Mouse (Mus musculus) lung, postnatal 0 days (tissue): ENCODE measurements around the gene Auh. TPM values are rescaled to one million over a fixed set of nuclear protein-coding genes. Genes with fewer than 3 reads are reported as not detected.

Experiments
- ATAC-seq: fragments of 200-750 bp; cut with Nextera tagmentation; 2 replicates; pipeline ENCODE4 v1.8.0; 2017; ENCODE audit warnings: moderate library complexity
- DNase-seq: peaks from one replicate; pipeline ENCODE4 v3.0.0-alpha.2; 2016; ENCODE audit warnings: low spot score
- H3K27ac ChIP-seq: fragments of 300-500 bp; sonication (generic); 2 replicates; pipeline ENCODE4 v1.5.1; 2014; ENCODE audit warnings: antibody characterized with exemption, mild to moderate bottlenecking, low read length, mixed read lengths
- H3K27me3 ChIP-seq: fragments of 300-500 bp; sonication (generic); replicated peaks from 2 replicates; pipeline ENCODE4 v1.6.1; 2014; ENCODE audit warnings: low read length, mixed read lengths; ENCODE audit not compliant: insufficient read depth
- H3K36me3 ChIP-seq: fragments of 300-500 bp; sonication (generic); 2 replicates; pipeline ENCODE4 v1.6.1; 2014; ENCODE audit warnings: low read length, mixed read lengths; ENCODE audit not compliant: insufficient read depth
- H3K4me1 ChIP-seq: fragments of 300-500 bp; sonication (generic); 2 replicates; pipeline ENCODE4 v1.6.1; 2014; ENCODE audit warnings: antibody characterized with exemption, low read depth, low read length, mixed read lengths; ENCODE audit not compliant: insufficient read depth
- H3K4me2 ChIP-seq: fragments of 300-500 bp; sonication (generic); replicated peaks from 2 replicates; pipeline ENCODE4 v1.6.1; 2014; ENCODE audit warnings: low read depth, mild to moderate bottlenecking, low read length, moderate library complexity, mixed read lengths
- H3K4me3 ChIP-seq: fragments of 300-500 bp; sonication (generic); 2 replicates; pipeline ENCODE4 v1.5.1; 2014; ENCODE audit warnings: low read depth, low read length
- H3K9ac ChIP-seq: fragments of 300-500 bp; sonication (generic); replicated peaks from 2 replicates; pipeline ENCODE4 v1.6.1; 2014; ENCODE audit warnings: low read depth, mild to moderate bottlenecking
- H3K9me3 ChIP-seq: fragments of 300-500 bp; sonication (generic); 2 replicates; pipeline ENCODE4 v1.6.1; 2016; ENCODE audit warnings: low read length, mixed read lengths
- CTCF ChIP-seq: IDR thresholded peaks from 2 replicates; pipeline ENCODE4 v1.5.1; 2016; ENCODE audit warnings: antibody characterized with exemption, mild to moderate bottlenecking
- EP300 ChIP-seq: IDR thresholded peaks from 2 replicates; pipeline ENCODE4 v1.6.1; 2016; ENCODE audit warnings: antibody characterized with exemption, mild to moderate bottlenecking, control low read depth
- WGBS: fragments of 180-500 bp; shearing (Covaris S2); extraction: QIAGEN DNeasy Blood & Tissue Kit; methylation state at CpG from one replicate; pipeline ENCODE4 v1.1.7; 2014; 5-methylcytosine and 5-hydroxymethylcytosine counted together
- polyA plus RNA-seq: library from polyadenylated mRNA; unstranded; fragments of >200 nt; fragmentation: Nextera tagmentation; extraction: Ambion mirVana; gene quantifications from 2 replicates; pipeline ENCODE4 v1.2.1, GENCODE M21; 2015

Auh gene
- polyA plus RNA-seq, 1 experiment from 2014 or later, result 43.3 TPM

DNA sequence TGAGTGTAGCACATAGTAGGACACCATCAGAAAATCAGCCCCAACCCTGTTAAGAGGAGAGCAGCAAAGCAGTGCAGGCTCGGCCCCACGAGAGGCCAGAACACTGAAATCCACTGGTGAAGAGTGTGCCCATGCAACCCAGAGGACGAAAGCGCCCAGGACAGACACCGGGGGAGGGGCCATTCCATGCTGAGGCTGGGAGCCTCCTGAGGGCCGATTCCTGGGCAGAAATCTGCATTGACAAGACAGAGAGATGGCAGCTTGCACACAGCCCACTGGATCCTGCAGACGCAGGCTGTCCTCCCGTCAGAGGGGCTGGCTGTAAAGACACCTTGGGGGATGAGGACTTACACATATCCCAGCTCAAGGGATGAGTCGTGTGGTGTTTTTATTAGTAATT, 104.7 kb downstream of the Auh start:
- H3K36me3 ChIP-seq, result no peaks in the 10 kb centered on the region
- H3K4me3 ChIP-seq, result no peak overlapping the region
- no peaks in the 10 kb centered on the region for H3K27me3 ChIP-seq
- H3K4me1 ChIP-seq, result peaks cover 21% of the 10 kb centered on the region; the same call in 1 of the 2 replicates
- ATAC-seq (no peak), DNase-seq (no peak)
- no peak overlapping the region for H3K4me2 ChIP-seq
- no peak overlapping the region for H3K27ac ChIP-seq
- TF ChIP-seq CTCF, result no peak
- no peak for TF ChIP-seq EP300
- H3K9ac ChIP-seq, result no peak overlapping the region
- no peaks in the 10 kb centered on the region for H3K9me3 ChIP-seq
- 75% methylated on average over 9 of the region's 9 CpGs for WGBS

DNA sequence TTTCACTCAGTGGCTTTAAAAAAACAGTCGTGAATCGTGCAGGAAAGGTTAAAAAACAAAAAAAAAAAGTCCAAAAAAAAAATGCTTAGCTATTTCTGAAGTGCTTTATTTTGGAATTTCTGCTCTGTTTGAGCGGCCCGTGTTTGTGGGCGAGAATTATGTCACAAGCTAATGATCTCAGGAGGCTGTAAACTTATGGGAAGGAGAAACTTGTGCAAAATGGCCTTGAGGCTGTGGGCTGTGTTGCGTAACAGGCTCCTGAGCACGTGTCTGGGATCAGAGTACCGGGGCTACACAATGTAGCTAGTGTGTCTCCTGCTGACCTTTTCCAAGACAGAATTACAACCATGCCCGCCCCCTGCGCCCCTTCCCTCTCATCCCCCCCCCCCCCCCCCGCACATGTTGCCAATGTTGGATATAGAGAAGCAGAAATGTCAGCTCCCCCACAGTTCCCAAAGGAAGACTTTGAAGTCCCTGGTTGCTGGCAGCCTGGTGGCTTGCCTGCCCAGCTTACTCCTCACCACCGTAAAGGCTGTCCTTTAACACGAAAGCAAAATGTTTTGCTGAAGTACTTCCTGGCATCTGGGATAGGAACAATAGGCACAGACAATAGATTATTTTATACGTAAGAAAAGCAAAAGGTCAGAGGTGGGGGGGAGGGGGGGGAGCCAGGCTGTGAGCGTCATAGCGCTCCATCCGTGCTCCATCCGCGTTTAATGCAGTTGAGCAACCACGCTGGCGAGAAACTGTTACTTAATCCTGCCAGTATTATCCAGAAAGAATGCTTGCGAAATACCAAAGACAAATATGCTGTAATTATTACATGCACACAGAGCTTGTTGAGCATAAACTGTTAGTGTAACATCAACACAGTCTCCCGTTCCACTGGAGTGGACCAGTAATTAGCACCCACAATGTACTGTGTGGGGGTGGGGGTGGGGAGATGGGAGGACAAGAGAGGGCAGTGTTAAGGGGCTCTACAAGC, 107.0 kb downstream of the Auh start:
- Histone ChIP-seq H3K9ac (no peak overlapping the region), H3K27ac (peak overlapping the region; percentile 85), H3K4me3 (no peak overlapping the region), H3K9me3 (no peaks in the 10 kb centered on the region), H3K36me3 (no peaks in the 10 kb centered on the region), H3K4me2 (0 out of 2 replicates have a peak overlapping the region, but pooled peaks have one; percentile 1), H3K4me1 (peaks cover 30% of the 10 kb centered on the region; the same call in 1 of the 2 replicates), H3K27me3 (no peaks in the 10 kb centered on the region)
- 5% methylated on average over 22 of the region's 23 CpGs for WGBS
- ATAC-seq, result peak; percentile 81
- DNase-seq, result peak; percentile 98
- TF ChIP-seq CTCF (no peak), EP300 (peak; percentile 95)

DNA sequence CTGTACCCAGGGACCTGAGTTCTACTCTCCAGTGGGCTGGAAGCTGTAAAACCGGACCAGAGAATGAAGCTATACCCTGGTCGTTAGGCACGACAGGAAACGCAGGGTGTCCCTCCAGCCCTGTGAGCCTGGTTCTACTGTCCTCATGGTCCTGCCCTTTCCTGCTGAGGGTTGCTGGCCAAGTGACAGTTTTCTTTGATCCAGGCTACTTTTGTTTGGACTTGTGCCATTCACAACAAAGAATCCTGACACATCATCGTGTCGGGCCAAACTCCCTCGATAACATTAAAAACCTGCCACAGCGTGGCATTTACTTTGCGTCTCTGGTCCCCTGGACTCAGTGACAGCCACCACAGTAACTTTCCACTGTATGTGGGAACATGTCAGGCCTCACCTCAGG, 107.9 kb downstream of the Auh start:
- Histone ChIP-seq H3K9ac (no peak overlapping the region), H3K4me1 (peaks cover 30% of the 10 kb centered on the region; the same call in 1 of the 2 replicates)
- peak; percentile 77 for DNase-seq

DNA sequence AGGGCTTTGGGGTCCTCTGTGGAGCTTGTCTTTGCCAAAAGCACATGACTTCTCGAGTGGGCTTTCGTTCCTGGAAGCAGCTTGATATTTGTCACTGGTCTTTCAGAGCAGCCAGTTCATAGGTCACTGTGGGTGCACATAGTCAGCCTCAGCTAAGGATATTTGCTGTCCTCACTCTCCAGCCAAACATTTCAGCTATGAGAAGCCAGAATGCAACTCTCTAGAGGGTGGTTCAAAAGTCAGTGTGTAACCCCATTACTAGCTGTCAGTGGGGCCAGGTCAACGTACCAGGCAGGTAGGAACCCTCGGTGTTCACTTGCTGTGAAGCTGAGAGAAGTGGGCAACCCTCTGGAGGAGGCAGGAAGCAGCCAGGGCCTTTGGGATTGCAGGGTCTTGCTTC, 109.6 kb downstream of the Auh start:
- Histone ChIP-seq H3K9ac (no peak overlapping the region), H3K27me3 (no peaks in the 10 kb centered on the region), H3K9me3 (no peaks in the 10 kb centered on the region), H3K4me1 (peaks cover 30% of the 10 kb centered on the region; the same call in 1 of the 2 replicates), H3K4me3 (no peak overlapping the region), H3K27ac (no peak overlapping the region), H3K4me2 (no peak overlapping the region), H3K36me3 (no peaks in the 10 kb centered on the region)
- WGBS, result 44% methylated on average over 4 of the region's 4 CpGs
- TF ChIP-seq EP300 (no peak), CTCF (no peak)
- ATAC-seq, result no peak
- DNase-seq, result no peak

More for the DNA sequence above, 107.9 kb downstream of the Auh start:
- 18% methylated on average over 9 of the region's 9 CpGs for WGBS
- H3K27me3 ChIP-seq, result no peaks in the 10 kb centered on the region
- no peak overlapping the region for H3K4me2 ChIP-seq
- ATAC-seq, result peak; percentile 25
- TF ChIP-seq EP300 (no peak), CTCF (no peak)
- H3K9me3 ChIP-seq, result no peaks in the 10 kb centered on the region
- H3K4me3 ChIP-seq, result no peak overlapping the region
- H3K27ac ChIP-seq, result peak overlapping the region; percentile 85
- H3K36me3 ChIP-seq, result no peaks in the 10 kb centered on the region

DNA sequence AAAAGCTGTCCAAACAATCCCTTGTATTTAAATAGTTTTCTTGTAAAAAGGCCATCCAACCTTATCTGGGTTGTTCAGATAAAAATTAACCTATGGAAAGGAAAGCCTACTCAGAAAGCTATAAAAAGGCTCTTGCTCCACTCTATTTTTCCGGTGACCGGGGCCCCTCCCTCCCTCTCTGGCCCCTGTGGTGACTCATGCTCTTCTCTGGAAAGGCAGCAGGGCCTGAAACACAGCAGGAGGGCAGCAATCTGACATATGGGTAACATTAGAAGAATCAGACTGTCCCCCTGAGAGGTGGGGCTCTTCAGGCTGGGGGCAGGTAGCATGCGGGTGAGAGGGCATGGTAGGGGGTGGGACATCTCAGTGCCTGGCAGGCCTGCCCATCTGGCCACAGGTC, 110.7 kb downstream of the Auh start:
- Histone ChIP-seq H3K36me3 (no peaks in the 10 kb centered on the region), H3K9me3 (no peaks in the 10 kb centered on the region), H3K4me2 (no peak overlapping the region), H3K4me1 (peaks cover 30% of the 10 kb centered on the region; the same call in 1 of the 2 replicates), H3K27ac (peak overlapping the region; percentile 69), H3K27me3 (no peaks in the 10 kb centered on the region), H3K4me3 (no peak overlapping the region), H3K9ac (no peak overlapping the region)
- TF ChIP-seq CTCF, result no peak
- TF ChIP-seq EP300, result peak; percentile 74
- 11% methylated on average over 3 of the region's 3 CpGs for WGBS
- ATAC-seq (peak; percentile 57), DNase-seq (peak; percentile 96)

DNA sequence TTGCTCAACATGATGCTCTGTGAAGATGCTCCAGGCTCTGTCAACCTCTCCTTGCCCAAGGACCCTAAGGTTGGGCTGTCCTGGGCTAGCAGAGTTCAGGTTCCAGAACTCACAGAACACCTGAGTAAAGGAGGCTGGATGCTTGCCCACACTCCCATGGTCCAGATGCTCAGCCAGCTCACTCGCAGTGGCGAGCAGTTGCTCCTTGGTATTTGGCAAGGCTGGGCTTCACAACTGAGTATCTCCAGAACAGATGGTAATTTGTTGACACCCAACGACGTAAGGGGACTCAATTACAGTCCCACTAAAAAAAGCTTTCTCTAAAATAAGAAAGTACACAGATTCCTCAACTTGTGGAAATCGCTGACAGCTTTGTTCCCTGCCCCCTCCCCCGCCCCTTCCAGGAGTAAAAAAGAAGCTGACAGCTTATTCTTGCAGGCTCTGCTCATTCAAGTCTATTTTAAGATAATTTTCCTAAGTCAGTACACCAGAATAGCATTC, 111.4 kb downstream of the Auh start:
- TF ChIP-seq EP300 (peak; percentile 10; the same call in 1 of the 2 replicates), CTCF (no peak)

More for the DNA sequence above, 111.4 kb downstream of the Auh start:
- H3K27me3 ChIP-seq, result no peaks in the 10 kb centered on the region
- no peak overlapping the region for H3K4me2 ChIP-seq
- no peak overlapping the region for H3K4me3 ChIP-seq
- WGBS, result 16% methylated on average over 6 of the region's 6 CpGs
- no peak for ATAC-seq
- no peak overlapping the region for H3K9ac ChIP-seq
- peaks cover 29% of the 10 kb centered on the region; the same call in 1 of the 2 replicates for H3K4me1 ChIP-seq
- DNase-seq, result peak; percentile 89
- H3K9me3 ChIP-seq, result no peaks in the 10 kb centered on the region
- no peaks in the 10 kb centered on the region for H3K36me3 ChIP-seq
- H3K27ac ChIP-seq, result peak overlapping the region; percentile 69
